Mouse (Mus musculus) ES-CJ7 (cell line): ENCODE measurements around the gene Mtln.
A peak's percentile ranks its signal among the peaks of the same experiment; 100 is the strongest.

ENCODE experiments used
- DNase-seq: peaks from one replicate; pipeline ENCODE4 v3.0.0; 2011; ENCODE audit warnings: low read depth, low spot score

The Mtln gene

GRCm38 (mm10) chr2:127791919-127792603 is at the start of gene Mtln:
Mtln (minus strand) TSS chr2:127792488.
- peak; percentile 94 for DNase-seq

DNA sequence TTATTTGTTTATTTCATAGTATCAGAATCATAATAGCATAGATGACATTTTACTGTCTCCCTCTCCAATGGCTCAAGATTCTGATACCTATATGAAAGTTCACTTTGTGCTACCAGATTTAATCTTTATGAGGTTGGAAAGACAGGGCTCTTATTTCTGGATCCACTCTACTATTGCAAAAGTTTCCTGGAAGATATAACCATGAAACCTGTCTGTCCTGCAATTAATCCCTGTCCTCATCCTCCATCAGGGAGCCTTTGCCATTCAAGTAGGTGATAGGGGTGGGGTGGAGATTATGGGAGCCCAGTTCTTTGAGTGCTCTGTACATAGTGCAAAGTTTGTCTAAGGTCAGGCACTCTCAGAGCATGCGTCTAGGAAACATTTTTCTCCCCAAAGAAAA is 49.1 kb upstream of the Mtln start:
- DNase-seq = no peak

- DNase-seq = peak; percentile 86
These were observed 47.1 kb upstream of the Mtln start for GRCm38 (mm10) chr2:127839425-127839824.

GRCm38 (mm10) chr2:127838576-127838975 is 46.3 kb upstream of the Mtln start, which contains the start of gene Acoxl:
Acoxl (plus strand) TSS chr2:127838876.
- peak; percentile 33 for DNase-seq

DNA sequence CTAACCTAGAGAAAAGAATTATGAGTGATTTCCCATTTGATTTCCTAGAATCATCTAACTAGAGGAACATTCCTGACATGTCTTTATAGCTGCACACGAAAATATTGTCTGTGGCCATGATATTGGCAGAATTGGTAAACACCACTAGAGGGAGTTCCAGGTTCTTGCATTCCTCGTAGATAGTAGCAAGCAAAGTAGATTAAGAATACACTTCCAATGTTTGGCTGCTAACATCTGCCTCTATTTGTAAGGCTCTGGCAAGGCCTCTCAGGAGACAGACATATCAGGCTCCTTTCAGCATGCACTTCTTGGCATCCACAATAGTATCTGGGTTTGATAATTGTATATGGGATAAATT is 40.5 kb upstream of the Mtln start:
- DNase-seq = peak; percentile 59

DNA sequence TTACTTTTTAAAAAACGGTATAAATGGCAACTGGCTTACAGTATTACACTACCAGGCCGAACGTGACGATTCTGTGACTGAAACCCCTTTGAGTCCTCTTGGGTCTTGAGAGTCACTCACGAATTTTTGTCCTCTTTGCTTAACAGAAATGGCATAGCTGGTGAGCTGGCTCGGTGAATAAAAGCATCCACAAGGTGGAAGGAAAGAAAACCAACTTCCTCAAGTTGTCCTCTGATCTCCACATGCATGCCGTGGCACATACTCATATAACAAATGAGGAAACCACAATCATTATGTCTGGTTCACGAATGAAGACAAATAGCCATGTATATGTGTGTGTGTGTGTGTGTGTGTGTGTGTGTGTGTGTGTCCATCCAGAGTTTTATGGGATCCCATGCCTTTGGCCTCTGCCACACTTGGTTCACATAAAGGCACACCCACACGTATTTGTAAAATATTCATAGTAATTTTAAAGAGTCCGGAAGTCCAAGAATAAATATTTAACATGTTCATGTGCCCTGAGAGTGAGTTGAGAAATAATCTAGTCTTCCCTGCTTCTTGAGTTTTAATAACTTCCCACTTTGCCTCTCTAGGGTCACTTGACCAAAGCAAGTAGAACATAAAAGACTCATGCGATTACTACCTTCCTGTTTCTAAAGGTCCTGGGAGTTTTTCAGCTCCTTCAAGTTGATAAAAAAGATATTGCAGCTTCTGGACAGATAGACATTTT is 40.0 kb upstream of the Mtln start:
- no peak for DNase-seq

DNA sequence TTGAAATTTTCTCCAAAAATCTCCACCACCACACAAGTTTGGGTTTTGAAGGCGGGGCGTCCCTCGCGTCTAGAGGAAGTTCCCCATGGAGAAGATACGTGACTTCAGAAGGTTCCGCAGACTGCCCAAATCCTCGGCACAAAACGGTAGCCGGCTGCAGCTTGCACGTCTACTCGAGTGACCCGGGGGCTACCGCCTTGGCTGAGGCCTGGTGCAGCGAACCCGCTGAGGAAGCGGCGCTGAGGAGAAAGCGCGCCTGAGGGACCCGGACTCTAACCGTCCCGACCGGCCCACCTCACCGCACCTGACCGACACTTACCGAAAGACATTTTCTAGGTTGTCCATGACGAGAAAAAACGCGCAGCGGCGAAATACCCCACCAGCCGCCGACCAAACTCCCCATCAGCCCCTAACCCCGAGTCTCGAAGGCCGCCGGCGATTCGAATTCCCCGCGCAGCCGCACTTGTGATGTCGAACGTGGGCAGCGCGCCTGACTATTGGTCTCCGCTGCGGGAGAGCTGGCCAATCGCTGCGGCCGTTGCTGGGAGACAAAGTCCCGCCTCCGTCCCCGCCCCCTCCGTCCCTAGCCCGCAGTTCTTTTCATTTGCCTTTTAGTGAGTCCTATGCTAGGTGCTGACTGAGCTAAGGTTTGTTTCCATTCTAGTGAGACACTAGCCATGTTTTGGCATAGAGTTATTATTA is 39.3 kb upstream of the Mtln start, which contains the start of gene Bub1:
Gene Bub1 (minus strand): TSS at position 465 of the 702 bp plus-strand sequence.
- peak; percentile 94 for DNase-seq

- DNase-seq = peak; percentile 56
These were observed 2.5 kb downstream of the Mtln start for GRCm38 (mm10) chr2:127789651-127790270.

DNA sequence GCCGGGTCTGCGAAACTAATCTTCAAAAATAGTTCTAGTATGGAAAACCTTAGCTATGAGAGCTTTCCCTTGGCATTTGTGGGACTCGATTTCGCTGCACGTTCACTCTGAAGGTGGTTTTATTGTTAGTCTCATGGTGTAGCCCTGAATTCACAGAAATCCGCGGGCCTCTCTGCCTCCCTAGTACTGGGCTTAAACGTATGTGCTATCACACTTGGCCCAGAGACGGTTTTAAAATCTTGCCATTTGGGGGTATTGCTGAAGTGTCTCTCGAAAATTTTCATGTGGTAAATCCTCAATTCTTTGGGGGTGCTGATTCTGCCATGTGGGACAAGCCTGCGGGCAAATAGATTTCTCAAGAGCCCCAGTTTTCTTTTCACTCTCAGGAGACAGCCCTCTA is 3.1 kb downstream of the Mtln start:
- DNase-seq = no peak

GRCm38 (mm10) chr2:127788440-127789116 is 3.7 kb downstream of the Mtln start, which contains the start of gene Nphp1:
Nphp1 (minus strand) TSS chr2:127788897.
- DNase-seq = peak; percentile 82

DNA sequence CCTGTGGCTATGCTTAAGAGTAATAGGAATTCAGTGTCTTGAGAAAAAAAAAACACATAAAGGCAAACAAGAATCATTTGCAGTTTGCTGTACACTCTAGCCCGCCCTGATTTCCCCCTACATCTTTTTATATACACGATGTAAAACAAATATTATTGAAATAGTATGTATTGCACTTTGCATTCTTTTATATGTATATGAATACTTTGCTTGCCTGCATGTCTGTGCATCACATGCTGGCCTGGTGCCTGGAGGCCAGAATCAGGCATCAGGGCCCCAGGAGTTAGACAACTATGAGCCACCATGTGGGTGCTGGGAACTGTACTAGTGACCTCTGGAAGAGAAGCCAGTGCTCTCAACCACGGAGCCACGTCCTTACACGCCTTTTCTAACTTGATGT is 5.1 kb downstream of the Mtln start:
- no peak for DNase-seq

DNA sequence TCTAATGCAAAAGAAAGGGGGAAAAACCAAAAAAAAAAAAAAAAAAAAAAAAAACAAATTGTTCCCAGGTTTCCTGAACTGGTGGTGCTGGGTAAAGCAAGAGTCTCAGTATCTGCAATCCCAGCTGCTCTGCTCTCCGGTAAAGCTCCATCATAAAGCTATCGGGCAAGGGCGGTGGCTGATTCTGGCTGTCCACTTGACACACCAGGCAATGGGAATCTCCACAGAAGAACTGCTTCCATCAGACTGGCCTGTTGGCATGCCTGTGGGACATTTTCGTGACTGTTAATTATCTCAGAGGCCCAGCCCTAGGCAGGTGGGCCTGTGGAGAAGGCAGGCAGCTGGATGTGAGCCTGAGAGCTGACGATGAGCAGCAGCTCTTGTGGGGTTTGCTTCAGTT is 13.8 kb downstream of the Mtln start:
- no peak for DNase-seq

- no peak for DNase-seq
These were observed 17.3 kb downstream of the Mtln start for GRCm38 (mm10) chr2:127775013-127775412.

- no peak for DNase-seq
These were observed 17.7 kb downstream of the Mtln start for GRCm38 (mm10) chr2:127774578-127774941.

DNA sequence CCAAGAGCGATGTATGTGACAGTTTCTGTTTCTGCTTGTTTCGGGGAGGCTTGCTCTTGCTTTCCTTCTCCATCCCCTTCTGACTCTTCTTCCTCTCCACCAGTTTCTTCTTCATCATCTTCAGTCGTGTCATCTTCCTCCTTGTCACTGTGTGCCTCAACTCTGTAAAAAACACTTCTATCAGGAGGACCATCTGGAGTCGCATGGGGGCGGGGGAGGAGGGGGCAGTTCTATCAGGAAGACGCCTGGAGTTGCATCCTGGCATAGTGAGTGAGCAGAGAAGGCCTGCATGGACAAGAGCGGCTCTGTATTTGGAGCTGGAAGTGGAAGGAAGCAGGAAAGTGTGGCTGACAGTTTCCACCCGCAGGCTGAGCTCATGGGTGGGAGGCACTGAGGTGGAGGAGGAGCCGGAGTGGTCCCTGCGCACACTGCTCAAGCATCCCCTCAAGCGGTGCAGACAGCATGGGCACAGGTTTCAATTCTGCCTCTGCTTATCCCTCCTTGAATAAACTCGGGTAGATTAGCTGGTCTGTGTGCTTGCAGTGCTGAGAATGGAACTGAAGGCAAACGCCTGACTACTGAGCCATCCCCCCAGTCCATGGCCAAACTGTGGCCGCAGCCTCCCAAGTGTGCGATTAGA is 18.2 kb downstream of the Mtln start:
- no peak for DNase-seq

GRCm38 (mm10) chr2:127761587-127761986 is 30.7 kb downstream of the Mtln start:
- no peak for DNase-seq

GRCm38 (mm10) chr2:127760429-127761000 is 31.8 kb downstream of the Mtln start:
- no peak for DNase-seq

DNA sequence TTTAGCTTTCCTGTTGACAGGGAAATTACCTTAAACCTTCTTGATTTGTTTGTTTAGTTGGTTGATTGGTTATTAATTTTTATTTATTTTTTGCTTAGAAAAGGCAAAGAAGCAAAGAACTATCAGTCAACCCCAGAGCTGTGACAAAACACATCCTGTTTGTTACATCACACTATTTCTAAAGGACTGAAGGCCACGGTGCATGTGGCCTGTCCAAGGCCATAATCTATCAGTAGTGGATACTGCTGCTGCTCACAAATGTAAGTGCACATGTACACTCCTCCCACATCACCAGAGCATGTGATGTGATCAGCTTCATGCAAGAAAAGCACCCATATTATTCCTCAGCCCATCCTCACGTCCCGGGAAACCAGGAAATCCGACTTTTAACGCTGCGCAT is 32.3 kb downstream of the Mtln start:
- no peak for DNase-seq

GRCm38 (mm10) chr2:127759157-127759880 is 33.0 kb downstream of the Mtln start:
- no peak for DNase-seq

- DNase-seq = no peak
These were observed 35.1 kb downstream of the Mtln start for GRCm38 (mm10) chr2:127757171-127757570.
